Mouse (Mus musculus) heart, embryonic 11.5 days (tissue): ENCODE data around the gene Uqcr11. TPM values are rescaled to one million over a fixed set of nuclear protein-coding genes. Genes with fewer than 3 reads are reported as not detected.

Experiments
- ATAC-seq: fragments of 200-750 bp; cut with Nextera tagmentation; replicated peaks from 2 replicates; pipeline ENCODE4 v1.8.0; 2017; ENCODE audit warnings: moderate library complexity; ENCODE audit not compliant: insufficient number of reproducible peaks, low FRiP score, low TSS enrichment
- H3K27ac ChIP-seq: fragments of 300-500 bp; sonication (generic); 2 replicates; pipeline ENCODE4 v1.5.1; 2014; ENCODE audit warnings: mild to moderate bottlenecking, low read depth, low read length
- H3K27me3 ChIP-seq: fragments of 300-500 bp; sonication (generic); 2 replicates; pipeline ENCODE4 v1.6.1; 2014; ENCODE audit warnings: mild to moderate bottlenecking, low read length, mixed read lengths; ENCODE audit not compliant: control insufficient read depth, insufficient read depth
- H3K36me3 ChIP-seq: fragments of 300-500 bp; sonication (generic); 2 replicates; pipeline ENCODE4 v1.6.1; 2014; ENCODE audit warnings: mild to moderate bottlenecking, low read length, moderate library complexity, mixed read lengths; ENCODE audit not compliant: control insufficient read depth, insufficient read depth
- H3K4me1 ChIP-seq: fragments of 300-500 bp; sonication (generic); 2 replicates; pipeline ENCODE4 v1.6.1; 2014; ENCODE audit warnings: low read length; ENCODE audit not compliant: control insufficient read depth, insufficient read depth
- H3K4me2 ChIP-seq: fragments of 300-500 bp; sonication (generic); 2 replicates; pipeline ENCODE4 v1.6.1; 2014; ENCODE audit warnings: mild to moderate bottlenecking, moderate library complexity
- H3K4me3 ChIP-seq: fragments of 300-500 bp; sonication (generic); 2 replicates; pipeline ENCODE4 v1.5.1; 2014; ENCODE audit warnings: low read depth, low read length
- H3K9ac ChIP-seq: fragments of 300-500 bp; sonication (generic); 2 replicates; pipeline ENCODE4 v1.6.1; 2014; ENCODE audit warnings: mild to moderate bottlenecking, low read depth, low read length, moderate library complexity
- H3K9me3 ChIP-seq: fragments of 300-500 bp; sonication (generic); replicated peaks from 2 replicates; pipeline ENCODE4 v1.6.1; 2016; ENCODE audit warnings: low read length; ENCODE audit not compliant: control insufficient read depth
- WGBS: fragments of 180-500 bp; shearing (Covaris S2); extraction: QIAGEN DNeasy Blood & Tissue Kit; methylation state at CpG from one replicate; pipeline ENCODE4 v1.1.7; 2014; ENCODE audit not compliant: insufficient replicate concordance; 5-methylcytosine and 5-hydroxymethylcytosine counted together
- polyA plus RNA-seq: library from polyadenylated mRNA; unstranded; fragments of >200 nt; fragmentation: Nextera tagmentation; extraction: Ambion mirVana; gene quantifications from 2 replicates; pipeline ENCODE4 v1.2.1, GENCODE M21; 2014

The Uqcr11 gene
- polyA plus RNA-seq, 1 experiment from 2014 or later: 1,161 TPM

DNA sequence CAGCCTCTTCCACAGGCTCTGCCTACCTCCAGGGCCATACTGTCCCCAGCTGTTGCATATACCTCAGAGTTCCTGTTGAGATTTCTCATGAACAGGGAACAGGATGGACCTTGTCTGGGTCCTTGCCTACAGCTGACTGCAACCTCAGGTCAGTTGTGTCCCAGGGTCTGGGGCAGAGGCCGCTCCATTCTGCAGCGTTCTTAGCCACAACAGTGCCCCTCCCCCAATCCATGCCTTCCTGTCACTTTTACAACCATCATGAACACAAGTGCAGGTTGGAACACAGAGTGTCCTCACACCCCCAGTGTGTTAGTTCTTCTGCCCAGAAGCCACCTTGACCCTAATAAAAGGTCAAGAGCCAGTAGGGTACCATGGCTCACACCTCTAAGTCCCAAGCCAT is 17.9 kb downstream of the Uqcr11 start:
- Histone ChIP-seq H3K9me3 (no peaks in the 10 kb centered on the region), H3K36me3 (peaks cover 25% of the 10 kb centered on the region), H3K27me3 (no peaks in the 10 kb centered on the region), H3K4me3 (peak overlapping the region; percentile 85; the same call in 1 of the 2 replicates), H3K4me2 (peak overlapping the region; percentile 96), H3K9ac (no peak overlapping the region), H3K4me1 (peaks cover 34% of the 10 kb centered on the region), H3K27ac (no peak overlapping the region)
- 42% methylated on average over 2 of the region's 2 CpGs for whole genome bisulfite sequencing
- no peak for ATAC-seq

DNA sequence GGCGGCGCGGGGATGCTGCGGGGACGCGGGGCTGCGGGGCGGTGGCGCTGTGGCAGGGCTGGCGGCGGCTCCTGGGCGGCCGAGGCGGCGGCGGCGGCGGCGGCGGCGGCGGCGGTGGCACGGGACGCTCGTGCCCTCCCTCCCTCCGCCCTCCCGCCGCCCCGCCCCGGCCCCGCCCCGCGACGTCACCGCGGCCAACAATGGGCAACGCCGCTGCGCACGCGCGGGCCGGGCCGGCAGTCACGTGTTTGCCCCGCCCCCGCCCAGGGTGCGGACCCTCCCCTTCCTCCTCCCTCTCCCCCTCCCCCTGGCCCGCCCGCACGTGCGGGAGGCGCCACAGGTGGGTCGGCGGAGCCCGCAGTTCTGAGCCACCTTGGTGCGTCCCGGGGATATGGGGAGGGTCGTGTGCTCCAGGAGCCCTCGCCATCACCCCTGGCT is 19.1 kb downstream of the Uqcr11 start, which contains the start of gene Mex3d:
Gene Mex3d (minus strand): TSS at position 138 of the 438 bp plus-strand sequence.
- Histone ChIP-seq H3K27ac (peak within 1 kb of the TSS; percentile 78), H3K4me1 (peaks cover 34% of the 10 kb centered on the region), H3K27me3 (no peaks in the 10 kb centered on the region), H3K9me3 (no peaks in the 10 kb centered on the region), H3K4me3 (peak within 1 kb of the TSS; percentile 85), H3K36me3 (peaks cover 13% of the 10 kb centered on the region), H3K4me2 (peak within 1 kb of the TSS; percentile 96), H3K9ac (peak within 1 kb of the TSS; percentile 95)
- under 1% methylated on average over 20 of the region's 61 CpGs for WGBS
- peak; percentile 56 for ATAC-seq

DNA sequence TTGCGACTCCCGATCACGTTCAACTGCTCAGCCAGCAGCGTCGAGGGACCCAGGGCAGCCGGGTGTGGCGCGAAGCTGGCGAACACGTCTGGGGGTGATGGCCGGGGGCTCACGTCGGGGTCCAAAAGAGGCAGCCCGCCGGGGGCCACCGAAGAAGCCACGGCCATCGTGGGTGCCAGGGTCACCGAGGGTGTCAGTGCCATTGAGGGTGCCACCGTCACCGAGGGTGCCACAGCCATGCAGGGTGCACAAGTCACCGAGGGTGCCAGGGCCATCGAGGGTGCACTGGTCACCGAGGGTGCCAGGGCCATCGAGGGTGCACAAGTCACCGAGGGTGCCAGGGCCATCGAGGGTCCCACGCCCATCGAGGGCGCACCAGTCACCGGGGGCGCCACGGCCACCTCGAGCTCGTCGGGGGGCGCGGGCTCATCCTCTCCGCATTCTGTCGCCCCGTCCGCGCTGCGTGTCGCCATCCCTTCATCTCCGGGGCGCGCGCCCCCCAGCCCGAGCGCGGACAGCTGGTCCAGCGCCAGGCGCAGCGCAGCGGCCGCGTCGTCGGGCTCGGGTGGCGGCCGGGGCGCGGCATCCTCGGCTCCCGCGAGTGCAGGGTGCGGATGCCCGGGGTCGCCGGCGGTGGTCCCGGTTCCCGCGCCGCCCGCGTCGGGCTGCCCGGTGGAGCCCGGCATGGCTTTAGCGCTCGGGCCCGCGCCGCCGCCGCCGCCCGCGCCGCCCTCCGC is 19.7 kb downstream of the Uqcr11 start:
- Histone ChIP-seq H3K9ac (peak overlapping the region; percentile 95), H3K27ac (peak overlapping the region; percentile 78), H3K27me3 (no peaks in the 10 kb centered on the region), H3K36me3 (peaks cover 12% of the 10 kb centered on the region), H3K4me2 (peak overlapping the region; percentile 96), H3K9me3 (no peaks in the 10 kb centered on the region), H3K4me3 (peak overlapping the region; percentile 85), H3K4me1 (peaks cover 34% of the 10 kb centered on the region)
- ATAC-seq: no peak
- under 1% methylated on average over 63 of the region's 94 CpGs for WGBS

DNA sequence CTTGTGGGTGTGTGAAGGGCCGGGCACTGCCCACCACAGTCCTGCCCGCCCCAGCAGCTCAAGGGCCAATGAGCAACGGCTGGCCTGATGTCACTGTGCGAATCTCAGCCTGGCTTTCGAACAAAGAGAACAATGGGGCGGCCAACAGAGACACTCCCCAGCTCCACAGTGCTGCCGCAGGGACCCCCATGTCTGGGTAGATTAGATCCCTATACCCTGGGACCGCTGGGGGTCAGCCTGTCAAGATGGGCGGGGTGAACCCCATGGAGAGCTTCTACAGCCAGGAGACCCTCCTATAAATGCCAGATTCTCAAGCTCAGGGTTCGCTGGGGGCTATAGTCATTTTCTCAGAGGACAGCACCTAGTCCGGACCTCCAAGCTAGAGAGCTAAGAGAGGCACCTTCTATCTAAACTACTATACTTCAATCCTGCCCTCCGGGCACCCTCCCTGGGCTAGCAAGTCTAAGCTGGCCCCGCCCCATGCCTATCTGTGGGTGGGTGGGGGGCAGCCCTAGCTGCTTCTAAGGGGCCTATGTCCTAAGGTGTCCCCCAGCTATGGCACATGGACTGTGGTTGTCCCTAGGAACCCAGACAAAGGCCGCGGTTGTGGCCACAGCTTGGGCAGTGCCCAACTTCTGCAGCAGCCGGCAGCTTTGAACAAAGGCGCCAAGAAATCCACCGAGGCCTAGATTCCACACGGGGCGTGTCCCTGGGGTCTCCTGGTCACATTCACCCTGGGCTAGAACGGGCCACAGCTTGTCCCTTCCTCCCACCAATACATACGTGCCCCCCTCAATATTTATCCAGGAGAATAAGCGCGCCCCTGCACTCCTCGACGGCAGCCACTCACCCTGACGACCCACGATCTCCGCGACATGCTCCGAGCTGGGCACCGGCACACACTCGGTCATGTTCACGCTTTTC is 20.6 kb downstream of the Uqcr11 start:
- H3K4me3 ChIP-seq: peak overlapping the region; percentile 85
- H3K4me2 ChIP-seq: peak overlapping the region; percentile 96
- H3K27ac ChIP-seq: peak overlapping the region; percentile 78
- ATAC-seq: no peak
- peaks cover 34% of the 10 kb centered on the region for H3K4me1 ChIP-seq
- 3% methylated on average over 34 of the region's 34 CpGs for WGBS
- peak overlapping the region; percentile 95 for H3K9ac ChIP-seq
- no peaks in the 10 kb centered on the region for H3K27me3 ChIP-seq
- no peaks in the 10 kb centered on the region for H3K9me3 ChIP-seq
- peaks cover 15% of the 10 kb centered on the region for H3K36me3 ChIP-seq

DNA sequence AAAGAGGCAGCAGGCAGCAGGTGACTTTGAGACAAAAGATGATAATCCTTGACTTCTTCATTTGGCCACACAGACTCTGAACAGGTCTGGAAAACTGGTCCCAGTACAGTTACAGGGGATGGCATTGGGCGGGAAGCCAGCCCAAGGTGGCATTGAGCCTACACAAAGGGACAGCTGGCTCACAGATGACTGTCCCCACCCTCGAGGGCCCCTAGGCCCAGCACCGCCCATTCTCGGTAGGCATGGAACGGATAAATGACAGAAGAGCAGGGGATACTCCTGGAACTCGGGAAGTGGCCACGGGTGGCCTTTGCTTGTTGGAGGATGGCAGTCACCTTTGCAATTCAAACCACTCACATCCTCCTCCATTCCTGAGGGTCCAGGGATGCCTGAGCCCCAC is 21.3 kb downstream of the Uqcr11 start:
- WGBS: 38% methylated on average over 7 of the region's 7 CpGs
- Histone ChIP-seq H3K36me3 (peaks cover 20% of the 10 kb centered on the region), H3K4me2 (peak overlapping the region; percentile 96), H3K4me1 (peaks cover 34% of the 10 kb centered on the region), H3K27ac (peak overlapping the region; percentile 78; the same call in 1 of the 2 replicates), H3K27me3 (no peaks in the 10 kb centered on the region), H3K4me3 (peak overlapping the region; percentile 85), H3K9ac (peak overlapping the region; percentile 95), H3K9me3 (no peaks in the 10 kb centered on the region)
- ATAC-seq: no peak

DNA sequence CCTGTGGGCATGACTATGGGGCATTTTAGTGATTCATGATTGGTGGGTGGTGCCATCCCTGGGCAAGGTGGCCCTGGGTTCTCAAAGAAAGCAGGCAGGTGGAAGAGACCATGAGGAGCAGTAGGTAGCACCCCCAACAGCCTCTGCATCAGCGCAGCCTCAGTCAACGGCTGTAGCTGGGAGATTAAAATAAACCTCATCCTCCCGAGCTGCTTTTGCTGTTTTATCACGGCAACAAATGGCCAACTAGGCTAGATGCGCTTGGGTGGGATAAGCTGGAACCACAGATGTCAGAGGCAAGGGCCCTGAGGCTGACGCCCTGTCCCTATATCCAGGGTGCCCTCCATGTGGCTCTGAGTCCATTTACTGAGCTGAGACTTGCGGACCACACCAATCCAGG is 21.9 kb downstream of the Uqcr11 start:
- 70% methylated on average over 7 of the region's 7 CpGs for WGBS
- Histone ChIP-seq H3K4me1 (peaks cover 34% of the 10 kb centered on the region), H3K27me3 (no peaks in the 10 kb centered on the region), H3K4me3 (peak overlapping the region; percentile 85), H3K9ac (peak overlapping the region; percentile 95), H3K4me2 (peak overlapping the region; percentile 96), H3K9me3 (no peaks in the 10 kb centered on the region), H3K36me3 (peaks cover 21% of the 10 kb centered on the region), H3K27ac (no peak overlapping the region)
- no peak for ATAC-seq

DNA sequence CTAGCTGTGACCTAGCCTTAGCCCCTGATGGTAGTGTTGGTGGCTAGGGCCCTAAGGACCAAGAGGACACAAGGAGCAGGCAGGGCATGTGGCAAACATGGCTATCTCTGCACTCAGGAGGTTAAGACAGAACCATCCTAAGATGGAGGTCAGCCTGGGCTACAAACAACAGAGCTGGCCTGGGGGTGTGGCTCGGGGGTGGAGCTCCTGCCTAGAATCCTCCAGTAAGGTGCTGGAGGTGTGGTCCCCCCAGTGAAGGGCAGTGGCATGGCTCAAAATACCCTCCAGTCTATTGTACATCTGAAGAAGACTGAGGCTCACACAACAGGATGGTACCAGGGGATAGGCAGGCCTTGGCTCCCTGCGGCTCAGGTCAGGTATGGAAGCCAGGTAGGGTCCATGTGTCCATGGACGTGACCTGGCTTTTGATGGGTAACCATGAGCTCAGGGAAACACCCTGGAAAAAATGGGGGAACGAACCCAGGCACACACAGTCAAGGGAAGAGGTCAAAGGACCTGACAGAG is 22.5 kb downstream of the Uqcr11 start:
- Histone ChIP-seq H3K4me1 (peaks cover 34% of the 10 kb centered on the region), H3K9ac (0 out of 2 replicates have a peak overlapping the region, but pooled peaks have one; percentile 18), H3K9me3 (no peaks in the 10 kb centered on the region), H3K27me3 (no peaks in the 10 kb centered on the region), H3K4me2 (peak overlapping the region; percentile 96), H3K27ac (no peak overlapping the region), H3K4me3 (no peak overlapping the region), H3K36me3 (peaks cover 21% of the 10 kb centered on the region)
- ATAC-seq: no peak
- WGBS: 90% methylated on average over 4 of the region's 4 CpGs

DNA sequence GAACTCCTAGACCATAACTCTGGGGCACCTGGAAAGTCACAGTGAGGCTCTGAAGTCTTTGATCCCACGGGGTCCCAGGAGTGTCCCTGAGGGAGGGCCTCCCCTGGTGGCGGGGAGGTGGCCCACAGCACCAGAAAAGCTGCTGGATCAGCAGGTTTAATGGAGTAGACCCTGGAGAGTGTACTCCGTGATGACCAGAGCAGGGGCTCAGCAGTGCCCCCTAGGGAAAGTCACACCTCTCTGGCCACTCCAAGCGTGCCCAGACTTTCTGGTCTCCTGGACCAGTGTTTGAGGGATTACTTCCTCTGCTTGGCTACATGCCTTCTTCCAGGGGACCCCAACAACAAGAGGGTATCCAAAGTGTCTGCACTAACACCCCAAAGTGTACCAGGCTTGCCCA is 23.2 kb downstream of the Uqcr11 start:
- Histone ChIP-seq H3K4me1 (peaks cover 30% of the 10 kb centered on the region), H3K9ac (no peak overlapping the region), H3K9me3 (no peaks in the 10 kb centered on the region), H3K36me3 (peaks cover 21% of the 10 kb centered on the region), H3K4me3 (no peak overlapping the region), H3K4me2 (no peak overlapping the region), H3K27me3 (no peaks in the 10 kb centered on the region), H3K27ac (no peak overlapping the region)
- 76% methylated on average over 4 of the region's 4 CpGs for whole genome bisulfite sequencing
- ATAC-seq: no peak
